Mouse (Mus musculus): ENCODE data around the gene Psmd12. TPM values are rescaled to one million over a fixed set of nuclear protein-coding genes. Genes with fewer than 3 reads are reported as not detected.
"Not testable (repeated sequence)": the region's sequence is repeated elsewhere in the genome, so short reads cannot be mapped to it uniquely, and the experiment has no call there.

Gene Psmd12
- polyA plus RNA-seq, 1 experiment from 2014 or later: 178 TPM

GRCm38 (mm10) chr11:107511954-107512353 is 32.7 kb downstream of the Psmd12 start:
- H3K27ac ChIP-seq (ENCODE audit: low read depth, low read length); H3K9ac ChIP-seq (ENCODE audit: low read depth, low read length); H3K27me3 ChIP-seq (ENCODE audit: control insufficient read depth, insufficient read depth, low read length); H3K9me3 ChIP-seq (replicated peaks; ENCODE audit: control insufficient read depth, low read length); H3K4me2 ChIP-seq; ATAC-seq (replicated peaks; ENCODE audit: insufficient number of reproducible peaks, low FRiP score, low TSS enrichment); H3K36me3 ChIP-seq (ENCODE audit: control insufficient read depth, insufficient read depth, low read length); H3K4me3 ChIP-seq (ENCODE audit: low read depth, low read length); H3K4me1 ChIP-seq (ENCODE audit: control insufficient read depth, insufficient read depth, low read length): not testable (repeated sequence)
- WGBS (ENCODE audit: insufficient replicate concordance): 47% methylated on average over 5 of the region's 5 CpGs

GRCm38 (mm10) chr11:107513047-107513446 is 33.8 kb downstream of the Psmd12 start:
- 64% methylated on average over 10 of the region's 10 CpGs for WGBS (ENCODE audit: insufficient replicate concordance)
- Histone ChIP-seq H3K36me3 (ENCODE audit: control insufficient read depth, insufficient read depth, low read length) (no peaks in the 10 kb centered on the region), H3K27ac (ENCODE audit: low read depth, low read length) (no peak overlapping the region), H3K4me3 (ENCODE audit: low read depth, low read length) (no peak overlapping the region), H3K4me1 (ENCODE audit: control insufficient read depth, insufficient read depth, low read length) (peaks cover 7% of the 10 kb centered on the region), H3K27me3 (ENCODE audit: control insufficient read depth, insufficient read depth, low read length) (no peaks in the 10 kb centered on the region), H3K9ac (ENCODE audit: low read depth, low read length) (no peak overlapping the region), H3K4me2 (no peak overlapping the region), H3K9me3 (replicated peaks; ENCODE audit: control insufficient read depth, low read length) (no peaks in the 10 kb centered on the region)
- ATAC-seq (replicated peaks; ENCODE audit: insufficient number of reproducible peaks, low FRiP score, low TSS enrichment): no peak

DNA sequence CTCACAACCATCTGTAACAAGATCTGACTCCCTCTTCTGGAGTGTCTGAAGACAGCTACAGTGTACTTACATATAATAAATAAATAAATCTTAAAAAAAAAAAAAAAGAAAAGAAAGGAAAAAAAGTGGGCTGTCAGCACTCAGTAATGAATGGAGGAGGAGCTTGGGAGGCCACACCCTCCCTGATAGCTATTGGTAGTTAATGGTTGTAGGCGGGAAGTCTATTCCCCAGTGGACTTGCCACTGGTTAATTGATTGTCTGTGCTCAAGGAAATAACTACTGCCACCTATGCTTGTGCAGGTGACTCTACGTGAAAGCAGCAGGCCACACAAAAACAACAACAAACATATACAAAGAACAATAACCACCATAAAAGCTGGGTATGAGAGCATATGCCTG is 37.1 kb downstream of the Psmd12 start:
- no peaks in the 10 kb centered on the region for H3K4me1 ChIP-seq (ENCODE audit: control insufficient read depth, insufficient read depth, low read length)
- WGBS (ENCODE audit: insufficient replicate concordance): 89% methylated on average over 2 of the region's 2 CpGs
- no peak overlapping the region for H3K4me2 ChIP-seq
- H3K27ac ChIP-seq (ENCODE audit: low read depth, low read length): no peak overlapping the region
- ATAC-seq (replicated peaks; ENCODE audit: insufficient number of reproducible peaks, low FRiP score, low TSS enrichment): no peak
- H3K9me3 ChIP-seq (replicated peaks; ENCODE audit: control insufficient read depth, low read length): no peaks in the 10 kb centered on the region
- H3K27me3 ChIP-seq (ENCODE audit: control insufficient read depth, insufficient read depth, low read length): no peaks in the 10 kb centered on the region
- H3K36me3 ChIP-seq (ENCODE audit: control insufficient read depth, insufficient read depth, low read length): no peaks in the 10 kb centered on the region
- H3K4me3 ChIP-seq (ENCODE audit: low read depth, low read length): no peak overlapping the region
- no peak overlapping the region for H3K9ac ChIP-seq (ENCODE audit: low read depth, low read length)

DNA sequence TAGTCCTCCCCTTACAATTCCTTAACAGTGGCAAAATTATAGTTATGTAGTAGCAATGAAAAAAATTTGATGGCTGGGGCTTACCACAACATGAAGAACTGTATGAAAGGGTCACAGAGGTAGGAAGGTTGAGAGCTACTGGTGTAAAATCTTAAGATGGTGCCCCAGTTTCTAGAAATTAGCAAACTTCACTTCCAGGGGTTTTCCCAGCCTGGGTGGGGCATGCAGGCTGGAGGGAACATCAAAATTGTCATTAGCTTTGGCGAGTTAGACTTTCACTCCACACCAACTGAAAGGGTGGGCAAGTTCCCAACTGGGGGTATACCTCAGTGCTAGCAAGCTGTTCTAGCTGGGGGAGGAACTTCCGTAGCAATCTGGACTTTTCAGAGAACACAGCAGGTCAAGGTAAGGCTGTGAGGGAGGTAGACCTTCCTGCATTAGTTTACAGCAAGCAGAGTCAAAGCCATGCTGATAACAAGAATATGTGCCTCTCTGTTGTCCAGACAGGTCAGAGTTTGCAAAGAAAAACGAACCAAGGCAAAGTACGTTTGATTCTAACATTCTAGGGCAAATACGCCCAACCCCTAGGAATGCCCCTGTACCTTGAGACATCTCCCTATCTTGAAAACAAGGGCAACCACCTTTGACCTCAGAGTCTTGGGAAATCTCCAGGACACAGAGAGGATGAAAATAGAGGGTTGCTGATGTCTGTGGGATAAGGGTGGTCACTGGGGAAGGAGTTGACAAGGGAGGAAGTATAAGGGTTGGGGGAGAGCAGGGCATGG is 39.6 kb downstream of the Psmd12 start:
- ATAC-seq (replicated peaks; ENCODE audit: insufficient number of reproducible peaks, low FRiP score, low TSS enrichment): no peak
- Histone ChIP-seq H3K4me1 (ENCODE audit: control insufficient read depth, insufficient read depth, low read length) (no peaks in the 10 kb centered on the region), H3K9me3 (replicated peaks; ENCODE audit: control insufficient read depth, low read length) (no peaks in the 10 kb centered on the region), H3K4me3 (ENCODE audit: low read depth, low read length) (no peak overlapping the region), H3K9ac (ENCODE audit: low read depth, low read length) (no peak overlapping the region), H3K27ac (ENCODE audit: low read depth, low read length) (no peak overlapping the region), H3K36me3 (ENCODE audit: control insufficient read depth, insufficient read depth, low read length) (no peaks in the 10 kb centered on the region), H3K27me3 (ENCODE audit: control insufficient read depth, insufficient read depth, low read length) (no peaks in the 10 kb centered on the region), H3K4me2 (no peak overlapping the region)
- WGBS (ENCODE audit: insufficient replicate concordance): 64% methylated on average over 5 of the region's 5 CpGs

- no peak overlapping the region for H3K27ac ChIP-seq (ENCODE audit: low read depth, low read length)
- H3K9me3 ChIP-seq (replicated peaks; ENCODE audit: control insufficient read depth, low read length): no peaks in the 10 kb centered on the region
- WGBS (ENCODE audit: insufficient replicate concordance): 59% methylated on average over 1 of the region's 1 CpGs
- no peaks in the 10 kb centered on the region for H3K4me1 ChIP-seq (ENCODE audit: control insufficient read depth, insufficient read depth, low read length)
- no peak overlapping the region for H3K9ac ChIP-seq (ENCODE audit: low read depth, low read length)
- no peak overlapping the region for H3K4me3 ChIP-seq (ENCODE audit: low read depth, low read length)
- ATAC-seq (replicated peaks; ENCODE audit: insufficient number of reproducible peaks, low FRiP score, low TSS enrichment): no peak
- H3K36me3 ChIP-seq (ENCODE audit: control insufficient read depth, insufficient read depth, low read length): no peaks in the 10 kb centered on the region
- no peaks in the 10 kb centered on the region for H3K27me3 ChIP-seq (ENCODE audit: control insufficient read depth, insufficient read depth, low read length)
- no peak overlapping the region for H3K4me2 ChIP-seq
These were observed 41.9 kb downstream of the Psmd12 start for GRCm38 (mm10) chr11:107521153-107521552.

GRCm38 (mm10) chr11:107524966-107525365 is 45.7 kb downstream of the Psmd12 start:
- WGBS (ENCODE audit: insufficient replicate concordance): 69% methylated on average over 1 of the region's 1 CpGs
- Histone ChIP-seq H3K4me1 (ENCODE audit: control insufficient read depth, insufficient read depth, low read length) (no peaks in the 10 kb centered on the region), H3K4me3 (ENCODE audit: low read depth, low read length) (no peak overlapping the region), H3K4me2 (no peak overlapping the region), H3K36me3 (ENCODE audit: control insufficient read depth, insufficient read depth, low read length) (no peaks in the 10 kb centered on the region), H3K9me3 (replicated peaks; ENCODE audit: control insufficient read depth, low read length) (no peaks in the 10 kb centered on the region), H3K27me3 (ENCODE audit: control insufficient read depth, insufficient read depth, low read length) (no peaks in the 10 kb centered on the region), H3K9ac (ENCODE audit: low read depth, low read length) (no peak overlapping the region), H3K27ac (ENCODE audit: low read depth, low read length) (no peak overlapping the region)
- ATAC-seq (replicated peaks; ENCODE audit: insufficient number of reproducible peaks, low FRiP score, low TSS enrichment): no peak

DNA sequence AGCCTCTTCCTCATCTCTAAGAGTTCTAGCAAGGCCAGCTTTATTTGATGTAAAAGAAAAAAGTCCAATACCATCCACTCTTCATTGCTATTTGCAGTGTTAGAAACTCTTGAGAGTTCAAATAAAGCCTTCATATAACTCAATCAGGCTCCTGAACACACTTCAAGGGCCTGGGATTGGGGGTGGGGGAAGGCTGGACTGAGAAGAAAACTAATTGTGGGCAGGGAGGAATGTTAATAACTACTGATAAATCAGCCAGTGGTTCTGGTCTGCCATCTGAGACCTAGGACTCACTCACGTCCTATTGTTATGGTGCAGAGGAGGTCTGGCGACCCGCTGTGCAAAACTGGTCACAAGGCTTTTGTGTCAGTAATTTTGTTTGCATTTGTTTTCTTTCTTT is 48.3 kb downstream of the Psmd12 start:
- WGBS (ENCODE audit: insufficient replicate concordance): 57% methylated on average over 3 of the region's 3 CpGs
- H3K4me1 ChIP-seq (ENCODE audit: control insufficient read depth, insufficient read depth, low read length): no peaks in the 10 kb centered on the region

GRCm38 (mm10) chr11:107529320-107529719 is 50.0 kb downstream of the Psmd12 start:
- peak; percentile 71 for ATAC-seq (replicated peaks; ENCODE audit: insufficient number of reproducible peaks, low FRiP score, low TSS enrichment)
- H3K36me3 ChIP-seq (ENCODE audit: control insufficient read depth, insufficient read depth, low read length): no peaks in the 10 kb centered on the region
- H3K4me3 ChIP-seq (ENCODE audit: low read depth, low read length): no peak overlapping the region
- WGBS (ENCODE audit: insufficient replicate concordance): 27% methylated on average over 8 of the region's 8 CpGs
- H3K27ac ChIP-seq (ENCODE audit: low read depth, low read length): peak overlapping the region; percentile 62; the same call in 1 of the 2 replicates
- H3K4me1 ChIP-seq (ENCODE audit: control insufficient read depth, insufficient read depth, low read length): no peaks in the 10 kb centered on the region
- H3K9me3 ChIP-seq (replicated peaks; ENCODE audit: control insufficient read depth, low read length): no peaks in the 10 kb centered on the region
- no peak overlapping the region for H3K4me2 ChIP-seq
- H3K27me3 ChIP-seq (ENCODE audit: control insufficient read depth, insufficient read depth, low read length): no peaks in the 10 kb centered on the region
- H3K9ac ChIP-seq (ENCODE audit: low read depth, low read length): 0 out of 2 replicates have a peak overlapping the region, but pooled peaks have one; percentile 5

More for the DNA sequence above, 48.3 kb downstream of the Psmd12 start:
- Histone ChIP-seq H3K4me2 (no peak overlapping the region), H3K27me3 (ENCODE audit: control insufficient read depth, insufficient read depth, low read length) (no peaks in the 10 kb centered on the region), H3K4me3 (ENCODE audit: low read depth, low read length) (no peak overlapping the region), H3K36me3 (ENCODE audit: control insufficient read depth, insufficient read depth, low read length) (no peaks in the 10 kb centered on the region), H3K27ac (ENCODE audit: low read depth, low read length) (no peak overlapping the region), H3K9ac (ENCODE audit: low read depth, low read length) (no peak overlapping the region), H3K9me3 (replicated peaks; ENCODE audit: control insufficient read depth, low read length) (no peaks in the 10 kb centered on the region)
- ATAC-seq (replicated peaks; ENCODE audit: insufficient number of reproducible peaks, low FRiP score, low TSS enrichment): no peak

GRCm38 (mm10) chr11:107531445-107531844 is 52.2 kb downstream of the Psmd12 start:
- Histone ChIP-seq H3K4me2 (no peak overlapping the region), H3K9me3 (replicated peaks; ENCODE audit: control insufficient read depth, low read length) (no peaks in the 10 kb centered on the region), H3K27ac (ENCODE audit: low read depth, low read length) (no peak overlapping the region), H3K4me1 (ENCODE audit: control insufficient read depth, insufficient read depth, low read length) (no peaks in the 10 kb centered on the region), H3K27me3 (ENCODE audit: control insufficient read depth, insufficient read depth, low read length) (no peaks in the 10 kb centered on the region), H3K9ac (ENCODE audit: low read depth, low read length) (no peak overlapping the region), H3K4me3 (ENCODE audit: low read depth, low read length) (no peak overlapping the region), H3K36me3 (ENCODE audit: control insufficient read depth, insufficient read depth, low read length) (no peaks in the 10 kb centered on the region)
- 49% methylated on average over 4 of the region's 4 CpGs for WGBS (ENCODE audit: insufficient replicate concordance)
- ATAC-seq (replicated peaks; ENCODE audit: insufficient number of reproducible peaks, low FRiP score, low TSS enrichment): no peak
